Mouse (Mus musculus): ENCODE results near the gene Hadh.

The Hadh gene

DNA sequence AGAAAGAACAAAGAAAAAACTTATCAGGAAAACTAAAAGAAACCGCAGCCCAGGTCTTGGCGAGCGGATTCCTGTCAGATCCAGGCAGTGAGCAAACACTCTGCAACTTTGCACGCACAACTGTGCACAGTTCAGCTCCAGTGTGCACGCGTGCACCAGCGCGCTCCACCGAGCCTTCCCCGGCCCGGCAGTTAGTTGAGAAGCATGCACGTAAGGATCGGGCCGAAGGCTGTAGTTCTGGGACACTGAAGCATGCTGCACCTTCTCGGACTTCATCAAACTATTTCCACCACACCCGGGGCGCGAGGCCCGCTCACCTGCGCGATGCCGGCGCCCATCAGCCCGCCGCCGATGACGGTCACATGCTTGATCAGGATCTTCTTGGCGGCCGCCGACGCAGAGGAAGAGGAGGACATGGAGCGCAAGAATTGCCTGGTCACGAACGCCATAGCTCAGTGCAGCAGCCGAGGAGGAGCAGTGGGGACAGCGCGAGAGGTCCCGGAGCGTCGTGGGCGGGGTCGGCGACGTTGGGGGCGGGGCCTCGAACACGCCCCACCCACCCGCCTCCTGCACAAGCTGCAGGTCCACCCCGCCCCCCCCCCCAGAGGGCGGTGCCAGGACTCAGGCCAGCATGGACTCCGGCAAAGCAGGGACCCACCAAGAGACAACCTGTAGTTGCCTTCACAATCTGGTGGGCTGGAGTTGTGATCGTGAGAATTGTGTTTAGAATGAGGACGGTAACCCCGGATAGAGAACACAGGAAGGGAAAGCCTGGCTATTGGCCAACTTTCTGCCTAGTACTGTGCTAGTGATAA lies at the start of gene Hadh:
Gene Hadh (minus strand): TSS at position 543 of the 815 bp plus-strand sequence.
- DNase-seq (ENCODE audit: low read depth, low spot score) = peak; percentile 84

DNA sequence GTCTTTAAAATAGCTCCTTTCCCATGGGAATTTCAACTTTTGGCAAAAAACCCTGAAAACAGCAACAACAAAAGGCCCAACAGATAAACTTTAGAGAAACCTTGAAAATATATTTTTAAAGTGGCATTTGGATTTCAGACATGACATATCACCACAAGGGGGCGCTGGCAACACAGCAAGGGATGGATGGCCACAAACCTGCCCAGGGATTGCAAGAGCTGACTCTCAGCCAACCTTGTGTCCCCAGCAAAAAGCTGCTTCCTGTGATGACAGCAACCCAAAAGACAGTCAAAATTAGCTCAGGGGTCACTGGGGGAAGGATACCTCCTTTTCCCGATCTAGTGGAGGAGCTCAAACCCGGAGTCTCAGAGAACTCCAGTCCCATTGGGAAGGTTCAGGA lies 48.3 kb upstream of the Hadh start:
- DNase-seq (ENCODE audit: low read depth, low spot score) = peak; percentile 72

DNA sequence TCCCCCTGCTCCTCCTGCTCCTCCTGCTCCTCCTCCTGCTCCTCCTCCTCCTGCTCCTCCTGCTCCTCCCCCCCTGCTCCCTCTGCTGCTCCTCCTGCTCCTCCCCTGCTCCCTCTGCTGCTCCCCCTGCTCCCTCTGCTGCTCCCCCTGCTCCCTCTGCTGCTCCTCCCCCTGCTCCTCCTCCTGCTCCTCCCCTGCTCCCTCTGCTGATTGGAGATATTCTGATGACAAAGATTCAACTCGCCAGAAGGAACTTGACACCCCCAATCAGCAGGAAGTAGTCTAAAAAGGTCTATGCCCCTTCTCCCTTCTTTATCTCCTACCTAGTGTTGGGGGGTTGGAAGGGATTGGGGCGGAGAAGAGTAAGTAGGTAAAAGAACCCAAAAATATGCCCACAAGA lies 46.3 kb upstream of the Hadh start:
- DNase-seq (ENCODE audit: low read depth, low spot score) = no peak

GRCm38 (mm10) chr3:131317126-131317525 lies 45.2 kb upstream of the Hadh start:
- DNase-seq (ENCODE audit: low read depth, low spot score) = no peak

- no peak for DNase-seq (ENCODE audit: low read depth, low spot score)
Observed at GRCm38 (mm10) chr3:131315957-131316510, 44.1 kb upstream of the Hadh start.

DNA sequence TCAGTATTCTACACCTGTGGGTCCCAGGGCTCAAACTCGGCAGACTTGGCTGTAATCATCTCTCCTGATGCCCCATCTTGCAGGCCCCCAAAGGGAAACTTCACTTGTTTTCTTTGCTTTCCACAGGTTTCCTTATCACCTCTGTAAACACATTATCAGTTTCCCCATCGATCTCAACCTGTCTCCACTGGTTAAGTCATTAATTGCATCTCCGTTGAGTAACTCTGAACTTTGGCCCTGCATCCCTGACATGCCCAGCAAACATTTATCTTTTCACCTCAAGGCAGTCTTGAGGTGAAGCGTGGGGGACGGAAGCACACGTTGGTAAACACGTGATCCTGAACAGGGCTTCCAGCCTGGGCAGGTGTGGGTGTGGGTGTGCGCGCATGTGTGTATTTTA lies 40.4 kb upstream of the Hadh start:
- DNase-seq (ENCODE audit: low read depth, low spot score) = no peak

GRCm38 (mm10) chr3:131310572-131310971 lies 38.7 kb upstream of the Hadh start:
- DNase-seq (ENCODE audit: low read depth, low spot score) = no peak

- DNase-seq (ENCODE audit: low read depth, low spot score) = no peak
Observed at GRCm38 (mm10) chr3:131307811-131308210, 35.9 kb upstream of the Hadh start.

DNA sequence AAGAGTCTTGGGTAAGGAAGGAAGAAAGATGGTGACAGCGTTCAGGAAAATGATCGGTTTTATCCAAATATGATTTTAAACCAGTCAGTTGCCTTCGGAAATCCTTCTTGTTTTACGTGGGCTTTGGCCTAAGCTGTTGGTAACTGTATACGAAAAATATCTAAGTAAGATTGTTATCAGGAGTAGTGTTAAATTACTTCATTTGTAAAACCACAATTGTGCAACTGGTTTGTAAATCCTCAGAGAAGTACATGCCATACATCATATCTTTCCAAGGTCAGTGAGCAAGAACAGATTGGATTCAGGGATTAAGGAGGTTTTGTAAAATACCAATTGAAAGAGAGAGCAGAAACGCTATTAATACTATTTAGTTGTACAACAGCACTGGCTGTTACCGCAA lies 34.4 kb upstream of the Hadh start:
- DNase-seq (ENCODE audit: low read depth, low spot score) = no peak

DNA sequence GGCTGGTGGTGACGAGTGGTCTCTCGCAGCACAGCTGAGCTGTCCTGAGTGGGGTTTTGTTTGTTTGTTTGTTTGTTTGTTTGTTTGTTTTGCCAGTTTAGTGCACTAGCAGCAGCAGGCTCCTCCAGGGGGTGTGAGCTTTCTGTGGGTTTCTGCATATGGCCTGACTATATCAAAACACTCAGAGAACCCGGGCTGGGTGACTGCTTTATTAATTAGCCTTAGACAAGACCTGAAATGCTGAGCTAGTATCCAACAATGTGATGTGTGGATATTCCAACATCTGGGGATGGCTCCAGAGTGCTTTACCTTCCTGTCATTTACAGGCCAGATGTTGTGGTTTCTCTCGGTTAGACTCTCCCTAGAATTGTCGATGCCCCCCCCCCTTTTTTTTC lies 31.4 kb upstream of the Hadh start:
- no peak for DNase-seq (ENCODE audit: low read depth, low spot score)

GRCm38 (mm10) chr3:131302452-131303319 lies 30.8 kb upstream of the Hadh start, which contains the start of gene Cyp2u1:
Gene Cyp2u1, minus strand, starts transcription at chr3:131303227.
- peak; percentile 81 for DNase-seq (ENCODE audit: low read depth, low spot score)

- peak; percentile 38 for DNase-seq (ENCODE audit: low read depth, low spot score)
Observed at GRCm38 (mm10) chr3:131299908-131300307, 28.0 kb upstream of the Hadh start.

DNA sequence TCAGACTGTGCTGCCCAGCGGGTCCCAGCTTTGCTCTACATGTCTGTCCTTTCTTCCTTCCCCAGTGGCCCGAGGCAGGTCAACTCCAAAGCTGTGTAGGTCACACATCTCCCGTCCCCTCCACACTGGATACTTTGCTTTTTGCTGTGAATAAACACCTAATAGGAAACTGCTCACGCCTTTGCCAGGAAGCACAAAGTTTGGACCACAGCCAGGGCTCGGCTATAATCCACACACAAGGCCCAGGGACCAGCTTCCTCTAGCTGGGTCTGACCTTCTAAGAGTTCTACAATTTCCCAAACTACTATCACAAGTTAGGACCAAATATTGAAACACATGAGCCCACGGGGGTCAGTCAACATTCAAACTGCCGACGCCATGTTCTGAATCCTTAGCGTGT lies 27.2 kb upstream of the Hadh start:
- DNase-seq (ENCODE audit: low read depth, low spot score) = no peak

- no peak for DNase-seq (ENCODE audit: low read depth, low spot score)
Observed at GRCm38 (mm10) chr3:131296893-131297292, 25.0 kb upstream of the Hadh start.

GRCm38 (mm10) chr3:131295513-131296200 lies 23.8 kb upstream of the Hadh start:
- DNase-seq (ENCODE audit: low read depth, low spot score) = no peak

GRCm38 (mm10) chr3:131294503-131294902 lies 22.6 kb upstream of the Hadh start:
- no peak for DNase-seq (ENCODE audit: low read depth, low spot score)

GRCm38 (mm10) chr3:131292959-131293358 lies 21.1 kb upstream of the Hadh start:
- DNase-seq (ENCODE audit: low read depth, low spot score) = no peak

DNA sequence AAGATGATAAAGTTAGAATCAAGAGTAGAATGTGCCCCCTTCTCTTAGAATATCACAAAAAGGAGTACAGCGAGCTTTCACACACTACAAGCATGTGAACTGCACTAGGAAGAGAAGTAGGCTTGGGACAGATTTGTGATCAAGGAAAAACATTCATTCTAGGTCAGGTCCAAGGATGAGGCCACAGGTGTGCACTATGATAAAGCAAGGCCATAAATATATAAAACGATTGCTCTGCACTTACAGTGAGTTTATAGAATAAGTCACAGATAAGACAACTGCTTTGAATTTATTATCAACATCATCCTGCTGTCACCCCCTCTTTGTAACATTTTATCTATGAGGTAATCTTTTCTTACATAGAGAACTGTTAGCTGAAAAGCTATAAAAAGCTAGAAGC lies 20.4 kb upstream of the Hadh start:
- DNase-seq (ENCODE audit: low read depth, low spot score) = no peak

DNA sequence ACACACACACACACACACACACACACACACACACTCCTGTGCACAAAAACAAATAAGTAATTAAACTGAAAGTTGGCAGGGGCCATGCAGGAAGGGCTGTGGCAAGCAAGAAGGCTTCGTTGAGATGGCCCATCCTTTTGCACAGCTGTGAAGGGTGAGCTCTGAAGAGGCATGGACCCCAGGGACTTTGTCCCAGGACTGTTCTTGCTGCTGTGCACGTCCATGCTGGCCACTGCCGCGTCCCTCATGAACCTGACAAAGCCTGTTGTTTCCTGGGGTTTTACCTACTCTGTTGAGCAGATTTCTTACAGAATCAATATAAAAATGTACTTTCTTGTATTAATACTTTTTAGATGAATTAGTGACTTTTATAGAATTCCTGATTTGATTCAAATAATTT lies 20.0 kb upstream of the Hadh start:
- DNase-seq (ENCODE audit: low read depth, low spot score) = no peak

DNA sequence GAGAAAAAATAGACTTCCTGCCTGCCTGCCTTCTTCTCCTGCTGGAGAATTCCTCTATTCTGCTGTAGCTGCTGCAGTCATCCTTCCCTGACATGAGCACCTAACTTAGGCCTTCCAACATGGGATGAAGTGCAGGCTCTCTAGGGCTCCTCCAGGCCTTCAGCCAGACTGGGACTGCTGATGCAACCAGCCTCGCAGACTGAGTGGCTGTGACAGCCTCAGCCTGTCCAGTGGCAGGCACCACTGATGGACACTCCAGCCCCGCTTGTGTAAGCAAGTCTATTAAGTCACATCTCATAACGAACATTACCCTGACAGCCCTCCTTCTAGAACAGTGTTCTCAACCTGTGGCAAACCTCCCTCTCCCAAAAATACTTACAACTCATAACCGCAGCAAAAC lies 2.2 kb upstream of the Hadh start:
- DNase-seq (ENCODE audit: low read depth, low spot score) = no peak

DNA sequence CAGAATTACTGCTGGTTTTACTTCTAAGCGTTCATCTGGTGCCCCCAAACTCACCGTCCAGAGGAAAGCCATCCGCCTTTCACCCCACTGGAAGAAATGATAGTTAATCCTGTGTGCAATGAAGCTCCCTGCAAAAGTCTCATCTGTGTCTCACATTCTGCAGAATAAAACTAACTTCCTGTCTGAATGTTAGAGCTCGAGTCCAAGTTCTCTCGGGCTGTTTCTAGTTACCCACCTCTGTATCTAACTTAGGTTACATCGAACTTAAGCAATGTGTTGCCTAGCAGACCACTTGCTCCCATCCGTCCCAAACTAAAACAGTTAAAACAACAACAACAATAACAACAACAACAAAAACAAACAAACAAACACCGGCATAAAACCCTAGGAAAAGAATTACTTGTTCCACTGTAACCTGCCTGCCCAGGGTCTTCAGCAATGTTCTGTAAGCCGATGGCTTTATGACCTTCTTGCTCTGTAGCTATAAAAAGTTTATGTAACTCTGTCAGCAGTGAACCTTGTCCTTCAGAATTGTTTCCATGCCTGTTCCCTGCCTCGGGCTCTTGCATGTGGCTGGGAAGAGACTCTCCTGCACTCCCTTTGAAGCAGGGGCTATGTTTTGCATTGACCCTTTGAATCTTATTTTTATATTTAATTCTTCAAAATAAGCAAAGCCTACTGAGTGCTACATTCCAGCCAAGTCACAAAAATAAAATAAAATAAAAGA lies 636 bp upstream of the Hadh start:
- no peak for DNase-seq (ENCODE audit: low read depth, low spot score)

All from embryo, embryonic 11.5 days (tissue).